Mouse (Mus musculus): ENCODE data around the gene Akap7. TPM values are rescaled to one million over a fixed set of nuclear protein-coding genes. Genes with fewer than 3 reads are reported as not detected.
A peak's percentile ranks its signal among the peaks of the same experiment; 100 is the strongest.

The Akap7 gene
- polyA plus RNA-seq, 1 experiment, result 12.2 TPM

DNA sequence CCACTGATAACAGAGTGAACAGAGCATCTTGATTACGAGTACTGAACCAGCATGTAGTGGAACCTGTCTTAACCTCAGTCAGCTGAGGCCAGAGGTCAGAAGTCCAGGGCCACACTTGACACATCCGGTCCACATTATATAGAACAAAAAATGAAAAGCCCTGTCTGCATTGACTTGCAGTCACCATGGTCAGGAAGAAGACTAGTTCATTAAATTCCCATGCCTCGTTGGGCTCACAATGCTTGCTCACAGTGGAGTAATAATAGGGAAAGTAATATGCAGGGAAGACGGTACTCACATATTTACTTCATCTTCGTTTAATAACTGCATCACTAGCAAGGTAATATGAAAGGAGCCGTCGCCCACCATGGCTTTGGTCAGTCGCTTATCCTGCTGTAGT is 36.5 kb downstream of the Akap7 start:
- no peak for DNase-seq
- no peak overlapping the region for H3K4me3 ChIP-seq (replicated peaks; ENCODE audit: extremely low read depth, low read depth, low read length)
- H3K4me1 ChIP-seq (ENCODE audit: control insufficient read depth, insufficient read depth, low read length), result no peaks in the 10 kb centered on the region
- TF ChIP-seq POLR2A (IDR thresholded peaks at IDR 0.05; ENCODE audit: borderline replicate concordance, extremely low read depth, low read depth, low read length), result no peak
- TF ChIP-seq CTCF (IDR thresholded peaks at IDR 0.05; ENCODE audit: insufficient read depth, low read length), result no peak
- 88% methylated on average over 8 of the region's 8 CpGs for WGBS

DNA sequence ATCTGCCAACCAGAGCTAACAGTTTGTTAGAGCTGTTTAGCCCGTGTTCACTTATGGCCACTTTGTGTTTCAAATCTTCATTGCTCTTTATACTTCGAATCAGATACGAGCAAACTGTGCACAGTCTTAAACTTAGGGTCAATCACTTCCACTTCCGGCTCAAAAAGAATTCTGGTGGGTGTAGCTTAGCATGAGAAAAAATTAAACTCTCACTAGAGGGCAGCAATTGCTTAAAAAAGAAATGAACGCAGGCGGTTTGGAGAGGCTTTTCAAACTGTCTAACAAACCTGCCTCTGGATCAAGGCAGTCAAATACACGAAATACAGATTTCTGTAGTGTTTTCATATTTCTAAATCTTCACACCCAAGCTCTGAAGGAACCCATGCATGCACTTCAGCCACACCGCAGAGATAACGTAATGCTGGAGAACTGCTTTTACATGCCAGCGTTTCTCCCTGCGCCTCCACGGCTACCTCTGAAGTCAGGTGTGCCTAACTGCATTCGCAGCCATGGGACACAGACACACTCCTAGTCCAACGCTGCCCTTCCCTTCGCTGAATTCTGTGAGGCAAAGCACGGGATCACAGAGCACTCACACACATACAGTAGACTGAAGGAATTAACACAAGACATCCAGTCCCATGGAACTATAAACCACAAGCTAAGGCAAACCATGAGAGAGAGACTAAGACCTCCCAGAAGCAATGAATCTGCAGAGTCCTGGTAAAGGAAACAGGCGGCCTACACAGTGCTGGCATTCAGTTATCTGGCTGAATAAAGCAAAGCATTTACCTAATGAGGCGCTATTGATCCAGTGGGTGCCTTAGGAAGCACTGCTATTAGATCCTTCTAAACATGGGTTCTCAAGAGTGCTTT is 39.0 kb downstream of the Akap7 start:
- no peak for TF ChIP-seq CTCF (IDR thresholded peaks at IDR 0.05; ENCODE audit: insufficient read depth, low read length)
- TF ChIP-seq POLR2A (IDR thresholded peaks at IDR 0.05; ENCODE audit: borderline replicate concordance, extremely low read depth, low read depth, low read length), result no peak
- DNase-seq, result no peak
- WGBS, result 35% methylated on average over 18 of the region's 18 CpGs
- Histone ChIP-seq H3K4me1 (ENCODE audit: control insufficient read depth, insufficient read depth, low read length) (no peaks in the 10 kb centered on the region), H3K4me3 (replicated peaks; ENCODE audit: extremely low read depth, low read depth, low read length) (no peak overlapping the region)

GRCm38 (mm10) chr10:25261176-25261575 is 46.5 kb downstream of the Akap7 start:
- Histone ChIP-seq H3K4me3 (replicated peaks; ENCODE audit: extremely low read depth, low read depth, low read length) (no peak overlapping the region), H3K4me1 (ENCODE audit: control insufficient read depth, insufficient read depth, low read length) (no peaks in the 10 kb centered on the region)
- TF ChIP-seq CTCF (IDR thresholded peaks at IDR 0.05; ENCODE audit: insufficient read depth, low read length), result no peak
- TF ChIP-seq POLR2A (IDR thresholded peaks at IDR 0.05; ENCODE audit: borderline replicate concordance, extremely low read depth, low read depth, low read length), result no peak
- DNase-seq, result no peak
- 54% methylated on average over 6 of the region's 6 CpGs for WGBS

- Histone ChIP-seq H3K4me3 (replicated peaks; ENCODE audit: extremely low read depth, low read depth, low read length) (no peak overlapping the region), H3K4me1 (ENCODE audit: control insufficient read depth, insufficient read depth, low read length) (no peaks in the 10 kb centered on the region)
- DNase-seq, result no peak
- 87% methylated on average over 10 of the region's 10 CpGs for WGBS
- TF ChIP-seq CTCF (IDR thresholded peaks at IDR 0.05; ENCODE audit: insufficient read depth, low read length), result no peak
- no peak for TF ChIP-seq POLR2A (IDR thresholded peaks at IDR 0.05; ENCODE audit: borderline replicate concordance, extremely low read depth, low read depth, low read length)
Observed at GRCm38 (mm10) chr10:25260724-25261123, 46.9 kb downstream of the Akap7 start.

GRCm38 (mm10) chr10:25258171-25258570 is 49.5 kb downstream of the Akap7 start:
- WGBS, result 83% methylated on average over 6 of the region's 6 CpGs
- TF ChIP-seq POLR2A (IDR thresholded peaks at IDR 0.05; ENCODE audit: borderline replicate concordance, extremely low read depth, low read depth, low read length), result no peak
- TF ChIP-seq CTCF (IDR thresholded peaks at IDR 0.05; ENCODE audit: insufficient read depth, low read length), result no peak
- H3K4me1 ChIP-seq (ENCODE audit: control insufficient read depth, insufficient read depth, low read length), result no peaks in the 10 kb centered on the region
- DNase-seq, result no peak
- H3K4me3 ChIP-seq (replicated peaks; ENCODE audit: extremely low read depth, low read depth, low read length), result no peak overlapping the region

GRCm38 (mm10) chr10:25257466-25257865 is 50.2 kb downstream of the Akap7 start:
- TF ChIP-seq CTCF (IDR thresholded peaks at IDR 0.05; ENCODE audit: insufficient read depth, low read length), result no peak
- TF ChIP-seq POLR2A (IDR thresholded peaks at IDR 0.05; ENCODE audit: borderline replicate concordance, extremely low read depth, low read depth, low read length), result no peak
- Histone ChIP-seq H3K4me3 (replicated peaks; ENCODE audit: extremely low read depth, low read depth, low read length) (no peak overlapping the region), H3K4me1 (ENCODE audit: control insufficient read depth, insufficient read depth, low read length) (no peaks in the 10 kb centered on the region)
- 52% methylated on average over 5 of the region's 5 CpGs for WGBS
- DNase-seq, result no peak

DNA sequence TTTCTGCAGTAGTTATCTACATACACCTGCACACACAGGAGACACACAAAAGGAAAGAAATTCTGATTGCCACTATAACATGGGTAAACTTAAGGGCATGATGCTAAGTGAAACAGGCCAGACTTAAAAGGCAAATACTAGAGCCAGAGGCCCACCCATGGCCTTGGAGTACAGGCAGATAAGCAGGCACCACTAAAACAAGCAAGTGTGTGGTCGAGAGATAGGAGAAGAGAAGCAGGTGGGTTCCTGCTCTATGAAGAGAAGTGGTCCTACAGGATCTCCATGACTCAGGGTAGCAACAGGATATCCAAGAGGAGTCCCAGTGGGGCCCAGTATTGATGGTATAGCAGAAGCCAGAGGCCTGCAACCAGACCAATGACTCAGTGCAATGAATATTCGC is 54.2 kb downstream of the Akap7 start:
- TF ChIP-seq CTCF (IDR thresholded peaks at IDR 0.05; ENCODE audit: insufficient read depth, low read length) (no peak), POLR2A (IDR thresholded peaks at IDR 0.05; ENCODE audit: borderline replicate concordance, extremely low read depth, low read depth, low read length) (no peak)
- no peaks in the 10 kb centered on the region for H3K4me1 ChIP-seq (ENCODE audit: control insufficient read depth, insufficient read depth, low read length)
- 71% methylated on average over 2 of the region's 2 CpGs for WGBS
- no peak overlapping the region for H3K4me3 ChIP-seq (replicated peaks; ENCODE audit: extremely low read depth, low read depth, low read length)
- no peak for DNase-seq

- WGBS, result 91% methylated on average over 4 of the region's 4 CpGs
- no peak overlapping the region for H3K4me3 ChIP-seq (replicated peaks; ENCODE audit: extremely low read depth, low read depth, low read length)
- TF ChIP-seq CTCF (IDR thresholded peaks at IDR 0.05; ENCODE audit: insufficient read depth, low read length) (no peak), POLR2A (IDR thresholded peaks at IDR 0.05; ENCODE audit: borderline replicate concordance, extremely low read depth, low read depth, low read length) (no peak)
- no peak for DNase-seq
- no peaks in the 10 kb centered on the region for H3K4me1 ChIP-seq (ENCODE audit: control insufficient read depth, insufficient read depth, low read length)
Observed at GRCm38 (mm10) chr10:25253006-25253405, 54.7 kb downstream of the Akap7 start.

GRCm38 (mm10) chr10:25250108-25250507 is 57.6 kb downstream of the Akap7 start:
- 48% methylated on average over 12 of the region's 12 CpGs for WGBS
- TF ChIP-seq CTCF (IDR thresholded peaks at IDR 0.05; ENCODE audit: insufficient read depth, low read length), result peak; percentile 87
- TF ChIP-seq POLR2A (IDR thresholded peaks at IDR 0.05; ENCODE audit: borderline replicate concordance, extremely low read depth, low read depth, low read length), result no peak

DNA sequence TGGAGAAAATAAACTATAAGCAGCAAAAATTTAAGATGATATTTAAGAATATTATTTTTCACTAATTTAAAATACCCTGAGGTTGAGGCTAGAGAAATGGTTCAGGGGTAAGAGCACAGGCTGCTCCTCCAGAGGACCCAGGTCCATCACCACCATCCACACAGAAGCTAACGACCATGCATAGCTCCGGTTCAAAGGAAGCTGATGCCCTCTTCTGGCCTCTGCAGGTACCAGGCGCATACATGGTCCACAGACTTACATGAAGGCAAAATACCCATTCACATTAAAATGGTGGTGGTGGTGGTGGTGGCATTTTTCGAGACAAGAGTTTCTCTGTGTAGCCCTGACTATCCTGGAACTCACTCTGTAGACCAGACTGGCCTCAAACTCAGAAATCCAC is 61.5 kb downstream of the Akap7 start:
- 63% methylated on average over 4 of the region's 4 CpGs for WGBS
- Histone ChIP-seq H3K4me3 (replicated peaks; ENCODE audit: extremely low read depth, low read depth, low read length) (no peak overlapping the region), H3K4me1 (ENCODE audit: control insufficient read depth, insufficient read depth, low read length) (no peaks in the 10 kb centered on the region)
- no peak for TF ChIP-seq POLR2A (IDR thresholded peaks at IDR 0.05; ENCODE audit: borderline replicate concordance, extremely low read depth, low read depth, low read length)
- TF ChIP-seq CTCF (IDR thresholded peaks at IDR 0.05; ENCODE audit: insufficient read depth, low read length), result peak; percentile 53; the same call in 1 of the 2 replicates
- no peak for DNase-seq

More at GRCm38 (mm10) chr10:25250108-25250507, 57.6 kb downstream of the Akap7 start:
- Histone ChIP-seq H3K4me3 (replicated peaks; ENCODE audit: extremely low read depth, low read depth, low read length) (no peak overlapping the region), H3K4me1 (ENCODE audit: control insufficient read depth, insufficient read depth, low read length) (no peaks in the 10 kb centered on the region)
- DNase-seq, result peak; percentile 59

Data from lung, adult 2 months (tissue).